Mouse (Mus musculus) myocyte (in vitro differentiated cells): Measurements from ENCODE around the gene Numb. TPM values are rescaled to one million over a fixed set of nuclear protein-coding genes. Genes with fewer than 3 reads are reported as not detected.
A peak's percentile ranks its signal among the peaks of the same experiment; 100 is the strongest.

ENCODE experiments used
- H3K27me3 ChIP-seq: one replicate; pipeline ENCODE4 v1.6.1; 2011; ENCODE audit not compliant: control insufficient read depth, insufficient read depth, insufficient read length
- H3K36me3 ChIP-seq: one replicate; pipeline ENCODE4 v1.6.1; 2011; ENCODE audit not compliant: control insufficient read depth, insufficient read depth
- H3K4me2 ChIP-seq: one replicate; pipeline ENCODE4 v1.6.1; 2011; ENCODE audit warnings: low read depth, control low read depth
- H3K4me3 ChIP-seq: one replicate; pipeline ENCODE4 v1.5.1; 2011; ENCODE audit warnings: mild to moderate bottlenecking, control low read depth, moderate library complexity
- H3K79me2 ChIP-seq: one replicate; pipeline ENCODE4 v1.6.1; 2011; ENCODE audit not compliant: control insufficient read depth, insufficient read depth
- H3ac ChIP-seq: one replicate; pipeline ENCODE4 v1.6.1; 2011; ENCODE audit not compliant: control insufficient read depth, insufficient read length
- CEBPB ChIP-seq: IDR thresholded peaks from 2 replicates; pipeline ENCODE4 v1.6.1; 2011; ENCODE audit warnings: mild to moderate bottlenecking, moderate library complexity; ENCODE audit not compliant: poor library complexity, insufficient read depth, severe bottlenecking
- E2F4 ChIP-seq: IDR thresholded peaks from one replicate; pipeline ENCODE4 v1.6.1; 2011; ENCODE audit warnings: mild to moderate bottlenecking, control low read depth, moderate library complexity; ENCODE audit not compliant: insufficient read depth
- MAX ChIP-seq: IDR thresholded peaks from one replicate; pipeline ENCODE4 v1.6.1; 2011; ENCODE audit warnings: low read depth, mild to moderate bottlenecking, control low read depth
- MYOD1 ChIP-seq, 3 experiments: IDR thresholded peaks; one replicate each; pipeline ENCODE4 v1.6.1; 2011; ENCODE audit warnings: control low read depth in 2 of 3, low read depth in 2 of 3, mild to moderate bottlenecking in 2 of 3, moderate library complexity in 1 of 3; ENCODE audit not compliant: insufficient read length in 2 of 3, control insufficient read depth in 1 of 3
- MYOG ChIP-seq, 3 experiments: IDR thresholded peaks; one replicate each; pipeline ENCODE4 v1.6.1; 2011; ENCODE audit warnings: control low read depth in 2 of 3, low read depth in 2 of 3, mild to moderate bottlenecking in 2 of 3; ENCODE audit not compliant: insufficient read length in 2 of 3, control insufficient read depth in 1 of 3, insufficient read depth in 1 of 3
- POLR2A ChIP-seq: IDR thresholded peaks from one replicate; pipeline ENCODE4 v1.6.1; 2011; ENCODE audit warnings: low read depth, mild to moderate bottlenecking, control low read depth, moderate library complexity; ENCODE audit not compliant: insufficient read length
- POLR2AphosphoS2 ChIP-seq: IDR thresholded peaks from one replicate; pipeline ENCODE4 v1.6.1; 2011; ENCODE audit warnings: low read depth, control low read depth; ENCODE audit not compliant: insufficient read length
- REST ChIP-seq: IDR thresholded peaks from one replicate; pipeline ENCODE4 v1.6.1; 2011; ENCODE audit warnings: mild to moderate bottlenecking, control low read depth, moderate library complexity; ENCODE audit not compliant: insufficient read depth, insufficient read length
- SRF ChIP-seq: IDR thresholded peaks from one replicate; pipeline ENCODE4 v1.6.1; 2011; ENCODE audit warnings: low read depth; ENCODE audit not compliant: control insufficient read depth, insufficient read length
- TCF12 ChIP-seq: IDR thresholded peaks from one replicate; pipeline ENCODE4 v1.6.1; 2011; ENCODE audit warnings: mild to moderate bottlenecking, control low read depth; ENCODE audit not compliant: poor library complexity, insufficient read depth, severe bottlenecking
- TCF3 ChIP-seq: IDR thresholded peaks from one replicate; pipeline ENCODE4 v1.6.1; 2011; ENCODE audit warnings: low read depth, control low read depth; ENCODE audit not compliant: insufficient read length
- USF1 ChIP-seq: IDR thresholded peaks from one replicate; pipeline ENCODE4 v1.6.1; 2011; ENCODE audit warnings: low read depth, mild to moderate bottlenecking, control low read depth, moderate library complexity
- polyA plus RNA-seq: library from polyadenylated mRNA; unstranded; fragments of >200 nt; fragmentation: generic; extraction: Trizol; gene quantifications from one replicate; pipeline ENCODE4 v1.2.1, GENCODE M21; 2012; ENCODE audit warnings: missing spikeins

Numb gene
- polyA plus RNA-seq, 1 experiment, result 10.0 TPM

GRCm38 (mm10) chr12:83860688-83861087 is 61.0 kb downstream of the Numb start:
- Histone ChIP-seq H3K4me3 (no peak overlapping the region), H3K4me2 (no peak overlapping the region), H3K79me2 (no peaks in the 10 kb centered on the region), H3K36me3 (no peaks in the 10 kb centered on the region), H3K27me3 (no peaks in the 10 kb centered on the region), H3ac (no peak overlapping the region)
- TF ChIP-seq TCF3, result no peak
- TF ChIP-seq E2F4, result no peak
- TF ChIP-seq CEBPB, result no peak
- TF ChIP-seq SRF, result no peak
- TF ChIP-seq USF1, result no peak
- TF ChIP-seq REST, result no peak
- TF ChIP-seq POLR2A, result no peak
- no peak for TF ChIP-seq MAX
- no peak for TF ChIP-seq POLR2AphosphoS2
- TF ChIP-seq MYOG (IDR thresholded peaks at IDR 0.05; ENCODE audit: control insufficient read depth in 1 of 3, insufficient read depth in 1 of 3, insufficient read length in 2 of 3, low read depth in 2 of 3), result no peak
- no peak for TF ChIP-seq MYOD1 (IDR thresholded peaks at IDR 0.05; ENCODE audit: control insufficient read depth in 1 of 3, insufficient read length in 2 of 3, low read depth in 2 of 3)

- Histone ChIP-seq H3K4me2 (no peak overlapping the region), H3K79me2 (no peaks in the 10 kb centered on the region), H3ac (no peak overlapping the region), H3K36me3 (no peaks in the 10 kb centered on the region), H3K27me3 (no peaks in the 10 kb centered on the region), H3K4me3 (no peak overlapping the region)
- no peak for TF ChIP-seq USF1
- no peak for TF ChIP-seq TCF3
- no peak for TF ChIP-seq CEBPB
- TF ChIP-seq MYOG (IDR thresholded peaks at IDR 0.05; ENCODE audit: control insufficient read depth in 1 of 3, insufficient read depth in 1 of 3, insufficient read length in 2 of 3, low read depth in 2 of 3), result no peak
- no peak for TF ChIP-seq E2F4
- no peak for TF ChIP-seq SRF
Measured at GRCm38 (mm10) chr12:83858052-83858451, 63.7 kb downstream of the Numb start.

- no peak overlapping the region for H3ac ChIP-seq
- no peaks in the 10 kb centered on the region for H3K27me3 ChIP-seq
- H3K79me2 ChIP-seq, result no peaks in the 10 kb centered on the region
- TF ChIP-seq MYOG (IDR thresholded peaks at IDR 0.05; ENCODE audit: control insufficient read depth in 1 of 3, insufficient read depth in 1 of 3, insufficient read length in 2 of 3, low read depth in 2 of 3) (no peak), REST (no peak), SRF (no peak), MAX (no peak), POLR2AphosphoS2 (no peak), CEBPB (no peak), MYOD1 (IDR thresholded peaks at IDR 0.05; ENCODE audit: control insufficient read depth in 1 of 3, insufficient read length in 2 of 3, low read depth in 2 of 3) (no peak), POLR2A (no peak), TCF3 (no peak), USF1 (no peak), TCF12 (no peak), E2F4 (no peak)
- H3K4me3 ChIP-seq, result no peak overlapping the region
- H3K4me2 ChIP-seq, result no peak overlapping the region
- H3K36me3 ChIP-seq, result no peaks in the 10 kb centered on the region
Measured at GRCm38 (mm10) chr12:83855211-83855610, 66.5 kb downstream of the Numb start.

- no peaks in the 10 kb centered on the region for H3K27me3 ChIP-seq
- no peaks in the 10 kb centered on the region for H3K79me2 ChIP-seq
- H3K4me2 ChIP-seq, result no peak overlapping the region
- no peaks in the 10 kb centered on the region for H3K36me3 ChIP-seq
- no peak overlapping the region for H3ac ChIP-seq
- no peak overlapping the region for H3K4me3 ChIP-seq
- TF ChIP-seq POLR2AphosphoS2, result no peak
Measured at GRCm38 (mm10) chr12:83854281-83854680, 67.5 kb downstream of the Numb start.

GRCm38 (mm10) chr12:83852512-83853213 is 69.1 kb downstream of the Numb start:
- no peak overlapping the region for H3K4me3 ChIP-seq
- no peak overlapping the region for H3K4me2 ChIP-seq
- no peak overlapping the region for H3ac ChIP-seq
- no peaks in the 10 kb centered on the region for H3K79me2 ChIP-seq
- TF ChIP-seq TCF12 (no peak), MYOD1 (IDR thresholded peaks at IDR 0.05; ENCODE audit: control insufficient read depth in 1 of 3, insufficient read length in 2 of 3, low read depth in 2 of 3) (peak; percentile 38 to 81 (median 73)), MYOG (IDR thresholded peaks at IDR 0.05; ENCODE audit: control insufficient read depth in 1 of 3, insufficient read depth in 1 of 3, insufficient read length in 2 of 3, low read depth in 2 of 3) (peak in 1 of 3 experiments; percentile 28), POLR2A (no peak), CEBPB (no peak), E2F4 (no peak), MAX (no peak), SRF (no peak), USF1 (no peak), POLR2AphosphoS2 (no peak), REST (no peak)
- H3K36me3 ChIP-seq, result no peaks in the 10 kb centered on the region
- H3K27me3 ChIP-seq, result no peaks in the 10 kb centered on the region
